14 mouse cellular contexts compared by ENCODE assay signal in the genomic region with DNA sequence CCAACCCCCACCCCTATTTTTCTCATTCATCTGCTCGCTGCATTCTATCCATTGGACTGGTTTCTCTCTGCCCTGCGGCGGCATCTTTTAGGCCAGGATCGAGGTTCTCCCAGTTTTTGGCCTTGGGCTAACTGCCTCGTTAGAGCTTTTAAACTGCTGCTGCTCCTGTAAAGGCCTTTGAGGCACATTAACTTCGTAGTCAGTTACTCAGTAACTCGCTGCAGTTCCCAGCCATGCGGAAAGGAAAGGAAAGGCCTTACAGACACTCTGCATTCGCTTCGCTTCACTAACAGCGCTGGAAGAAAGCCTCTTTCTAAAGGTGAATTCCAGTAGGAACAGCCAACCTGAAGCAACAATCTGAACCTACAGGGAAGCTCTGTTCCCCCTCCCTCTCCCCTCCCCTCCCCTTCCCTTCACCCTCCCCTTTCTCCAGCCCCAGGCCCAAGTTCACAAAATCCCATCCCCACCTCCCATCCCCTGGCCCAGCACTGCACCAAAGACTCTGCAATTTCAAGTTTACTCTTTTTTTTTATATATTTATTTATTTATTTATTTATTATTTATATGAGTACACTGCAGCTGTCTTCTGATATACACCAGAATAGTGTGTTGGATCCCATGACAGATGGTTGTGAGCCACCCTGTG. TPM values are rescaled to one million over a fixed set of nuclear protein-coding genes. Genes with fewer than 3 reads are reported as not detected.
A peak's percentile ranks its signal among the peaks of the same experiment; 100 is the strongest.
DNase-seq lines count a peak whose midpoint lies in the region; ATAC-seq and TF ChIP-seq lines count a peak whose summit lies in the region.
"Had no signal": no experiment of that assay in that cellular context is flagged by ENCODE, and none has a peak within 500 bp of the region (broad histone marks: within the 10 kb centered on the region; RNA-seq: fewer than 3 reads in every experiment).

No protein-coding gene starts in this region.

- no peaks in the 10 kb centered on the region for H3K27me3 ChIP-seq in forebrain, embryonic 10.5 days (ENCODE audit: poor library complexity, severe bottlenecking)
- H3K27me3 ChIP-seq in forebrain, embryonic 16.5 days (replicated peaks; ENCODE audit: control insufficient read depth, insufficient read depth, low read length) = no peaks in the 10 kb centered on the region
- H3K27me3 ChIP-seq in Patski = no peaks in the 10 kb centered on the region
- H3K27me3 ChIP-seq in kidney, postnatal 0 days (ENCODE audit: insufficient read depth, low read length) = no peaks in the 10 kb centered on the region
- peaks cover 5% of the 10 kb centered on the region; the same call in 1 of the 2 replicates for H3K27me3 ChIP-seq in liver, embryonic 15.5 days
- no peaks in the 10 kb centered on the region for H3K27me3 ChIP-seq in midbrain, embryonic 13.5 days
- H3K27me3 ChIP-seq: heart, embryonic 13.5 days; neural tube, embryonic 12.5 days had no signal

- H3K36me3 ChIP-seq in forebrain, embryonic 10.5 days (replicated peaks) = no peaks in the 10 kb centered on the region
- H3K36me3 ChIP-seq in forebrain, embryonic 16.5 days (ENCODE audit: control insufficient read depth, insufficient read depth) = no peaks in the 10 kb centered on the region
- H3K36me3 ChIP-seq in kidney, postnatal 0 days (ENCODE audit: insufficient read depth, low read length) = no peaks in the 10 kb centered on the region
- H3K36me3 ChIP-seq in liver, embryonic 15.5 days (replicated peaks) = no peaks in the 10 kb centered on the region
- H3K36me3 ChIP-seq in midbrain, embryonic 13.5 days = no peaks in the 10 kb centered on the region
- H3K36me3 ChIP-seq: heart, embryonic 13.5 days; neural tube, embryonic 12.5 days had no signal

- in situ Hi-C loops in Patski (cut with MboI; ENCODE audit: low pct_unique_long_range_greater_than_20kb) = no loop called here

- peaks cover 6% of the 10 kb centered on the region for H3K4me1 ChIP-seq in forebrain, embryonic 10.5 days
- no peaks in the 10 kb centered on the region for H3K4me1 ChIP-seq in forebrain, embryonic 16.5 days (replicated peaks; ENCODE audit: control insufficient read depth, insufficient read depth, low read length)
- H3K4me1 ChIP-seq in kidney, postnatal 0 days (replicated peaks; ENCODE audit: insufficient read depth, low read length) = 0 out of 2 replicates have a peak, but pooled peaks cover 4% of the 10 kb centered on the region
- H3K4me1 ChIP-seq in liver, embryonic 15.5 days (replicated peaks) = no peaks in the 10 kb centered on the region
- no peaks in the 10 kb centered on the region for H3K4me1 ChIP-seq in midbrain, embryonic 13.5 days (replicated peaks)
- H3K4me1 ChIP-seq: heart, embryonic 13.5 days; megakaryocyte, embryonic 14.5 days; neural tube, embryonic 12.5 days had no signal

- H3K27ac ChIP-seq in forebrain, embryonic 10.5 days = peak overlapping the region; percentile 20
- H3K27ac ChIP-seq in forebrain, embryonic 16.5 days (ENCODE audit: low read length) = no peak overlapping the region
- peak overlapping the region; percentile 83 for H3K27ac ChIP-seq in kidney, postnatal 0 days
- H3K27ac ChIP-seq in liver, embryonic 15.5 days (replicated peaks) = peak overlapping the region; percentile 68
- no peak overlapping the region for H3K27ac ChIP-seq in midbrain, embryonic 13.5 days
- H3K27ac ChIP-seq: heart, embryonic 13.5 days; neural tube, embryonic 12.5 days had no signal

- POLR2A ChIA-PET in Patski (lab: Charles Lee) = interaction anchor here (0.6 to 1.6 kb wide), 2 partner anchors 75 to 225 kb away, joined by 3 read pairs; a partner anchor contains a TSS

- no peak overlapping the region for H3K9ac ChIP-seq in forebrain, embryonic 16.5 days (replicated peaks; ENCODE audit: low read depth, low read length)
- no peak overlapping the region for H3K9ac ChIP-seq in kidney, postnatal 0 days (ENCODE audit: low read depth, low read length)
- no peak overlapping the region for H3K9ac ChIP-seq in liver, embryonic 15.5 days
- no peak overlapping the region for H3K9ac ChIP-seq in midbrain, embryonic 13.5 days (replicated peaks)
- H3K9ac ChIP-seq: heart, embryonic 13.5 days; neural tube, embryonic 12.5 days had no signal

- no peak for ATAC-seq in forebrain, embryonic 16.5 days
- peak; percentile 82 for ATAC-seq in Patski
- ATAC-seq in kidney, postnatal 0 days (replicated peaks; ENCODE audit: low FRiP score, low read depth) = peak; percentile 76
- no peak; the same call in 1 of the 2 replicates for ATAC-seq in liver, embryonic 15.5 days (ENCODE audit: insufficient read depth)
- ATAC-seq in midbrain, embryonic 13.5 days = no peak

- WGBS in forebrain, embryonic 10.5 days = 40% methylated on average over 11 of the region's 11 CpGs
- WGBS in forebrain, embryonic 16.5 days = 26% methylated on average over 11 of the region's 11 CpGs
- WGBS in kidney, postnatal 0 days = 47% methylated on average over 11 of the region's 11 CpGs
- 66% methylated on average over 11 of the region's 11 CpGs for WGBS in liver, embryonic 15.5 days (ENCODE audit: insufficient replicate concordance)
- WGBS in midbrain, embryonic 13.5 days = 36% methylated on average over 11 of the region's 11 CpGs

- no peak for TF ChIP-seq CTCF in Patski (IDR thresholded peaks at IDR 0.05)
- no peak for TF ChIP-seq CTCF in kidney, postnatal 0 days (IDR thresholded peaks at IDR 0.05; ENCODE audit: low read depth)

- CTCF ChIA-PET in Patski (lab: Charles Lee) = interaction anchor here (0.9 to 1.8 kb wide), 4 partner anchors 10 to 226 kb away, joined by 3 to 10 read pairs (median 3); no protein-coding TSS in a partner anchor

- H3K9me3 ChIP-seq in forebrain, embryonic 10.5 days = no peaks in the 10 kb centered on the region
- no peaks in the 10 kb centered on the region for H3K9me3 ChIP-seq in forebrain, embryonic 16.5 days (ENCODE audit: control insufficient read depth, low read length)
- no peaks in the 10 kb centered on the region for H3K9me3 ChIP-seq in kidney, postnatal 0 days (replicated peaks; ENCODE audit: low read length)
- no peaks in the 10 kb centered on the region for H3K9me3 ChIP-seq in liver, embryonic 15.5 days (replicated peaks)
- H3K9me3 ChIP-seq in midbrain, embryonic 13.5 days = no peaks in the 10 kb centered on the region
- H3K9me3 ChIP-seq: heart, embryonic 13.5 days; neural tube, embryonic 12.5 days had no signal

- no peak overlapping the region for H3K4me3 ChIP-seq in forebrain, embryonic 10.5 days
- H3K4me3 ChIP-seq in forebrain, embryonic 16.5 days (replicated peaks; ENCODE audit: low read length) = no peak overlapping the region
- no peak overlapping the region for H3K4me3 ChIP-seq in kidney, postnatal 0 days (replicated peaks; ENCODE audit: low read depth, low read length)
- H3K4me3 ChIP-seq in liver, embryonic 15.5 days (replicated peaks) = no peak overlapping the region
- H3K4me3 ChIP-seq in midbrain, embryonic 13.5 days (replicated peaks) = no peak overlapping the region
- H3K4me3 ChIP-seq: heart, embryonic 13.5 days; megakaryocyte, embryonic 14.5 days; neural tube, embryonic 12.5 days had no signal

- no peak overlapping the region for H3K4me2 ChIP-seq in forebrain, embryonic 16.5 days (ENCODE audit: low read length)
- H3K4me2 ChIP-seq in kidney, postnatal 0 days (ENCODE audit: low read length) = no peak overlapping the region
- no peak overlapping the region for H3K4me2 ChIP-seq in liver, embryonic 15.5 days
- no peak overlapping the region for H3K4me2 ChIP-seq in midbrain, embryonic 13.5 days (replicated peaks)
- H3K4me2 ChIP-seq: heart, embryonic 13.5 days; neural tube, embryonic 12.5 days had no signal

- DNase-seq in forebrain, embryonic 10.5 days (ENCODE audit: extremely low spot score, low spot score) = no peak
- peak; percentile 85 for DNase-seq in Patski (ENCODE audit: low read depth, low spot score)
- peak; percentile 81 for DNase-seq in kidney, postnatal 0 days (ENCODE audit: low spot score)
- DNase-seq in testis, postnatal 14 days (ENCODE audit: low spot score) = no peak
- DNase-seq in cerebellum, adult 11-12 months = no peak
- DNase-seq: cerebellum, adult 9-11 months; lung, adult 2 months; thymus, adult 2 months had no signal

RNA-seq across cellular contexts. Expression of a gene that starts 33.2 kb away (rescaled TPM):
- 11.5 and 13.3 TPM in 2 replicates for polyA plus RNA-seq in forebrain, embryonic 10.5 days (2016; fragmentation: Nextera tagmentation; extraction: Ambion mirVana)
- 4.7 and 6.1 TPM in 2 replicates for polyA plus RNA-seq in forebrain, embryonic 16.5 days (2015; fragmentation: Nextera tagmentation; extraction: Ambion mirVana)
- 53.5 TPM for polyA plus RNA-seq in Patski (2021)
- polyA plus RNA-seq in kidney, postnatal 0 days (2015; fragmentation: Nextera tagmentation; extraction: Ambion mirVana) = 24.9 and 25.2 TPM in 2 replicates
- polyA plus RNA-seq in liver, embryonic 15.5 days (2015; fragmentation: Nextera tagmentation; extraction: Ambion mirVana) = 184 and 205 TPM in 2 replicates
- polyA plus RNA-seq in midbrain, embryonic 13.5 days (2015; fragmentation: Nextera tagmentation; extraction: Ambion mirVana) = 3.4 and 6.0 TPM in 2 replicates

RNA-seq across cellular contexts. Expression of a gene that starts 51.1 kb away (rescaled TPM):
- polyA plus RNA-seq in forebrain, embryonic 10.5 days (2016; fragmentation: Nextera tagmentation; extraction: Ambion mirVana) = 127 and 129 TPM in 2 replicates
- polyA plus RNA-seq in forebrain, embryonic 16.5 days (2015; fragmentation: Nextera tagmentation; extraction: Ambion mirVana) = 116 and 128 TPM in 2 replicates
- polyA plus RNA-seq in Patski (2021) = 72.2 TPM
- 56.0 and 60.2 TPM in 2 replicates for polyA plus RNA-seq in kidney, postnatal 0 days (2015; fragmentation: Nextera tagmentation; extraction: Ambion mirVana)
- polyA plus RNA-seq in liver, embryonic 15.5 days (2015; fragmentation: Nextera tagmentation; extraction: Ambion mirVana) = 31.5 and 32.0 TPM in 2 replicates
- polyA plus RNA-seq in midbrain, embryonic 13.5 days (2015; fragmentation: Nextera tagmentation; extraction: Ambion mirVana) = 97.7 and 106 TPM in 2 replicates

Comparison
In these comparisons a context has a peak if more than half of its experiments do, and no peak if none do; other contexts are left out.
1. H3K27ac ChIP-seq: peak in forebrain, embryonic 10.5 days (single experiment), kidney, postnatal 0 days (single experiment) and liver, embryonic 15.5 days (single experiment); none in forebrain, embryonic 16.5 days (single experiment) and midbrain, embryonic 13.5 days (single experiment).
2. DNase-seq: peak in Patski (single experiment) and kidney, postnatal 0 days (single experiment); none in forebrain, embryonic 10.5 days (single experiment), testis, postnatal 14 days (single experiment) and cerebellum, adult 11-12 months (single experiment).
3. ATAC-seq: peak in Patski (single experiment) and kidney, postnatal 0 days (single experiment); none in forebrain, embryonic 16.5 days (single experiment), liver, embryonic 15.5 days (single experiment) and midbrain, embryonic 13.5 days (single experiment).